Mouse (Mus musculus) olfactory bulb, adult 2 months (tissue): ENCODE data around the gene Ddi2.

Source experiments
- CTCF ChIP-seq: fragments of 200-500 bp; IDR thresholded peaks from 2 replicates; pipeline ENCODE4 v1.5.1; 2012; ENCODE audit warnings: low read depth, mild to moderate bottlenecking, low read length, moderate library complexity; ENCODE audit not compliant: insufficient read depth
- POLR2A ChIP-seq: fragments of 200-500 bp; IDR thresholded peaks from 2 replicates; pipeline ENCODE4 v1.6.1; 2012; ENCODE audit warnings: mild to moderate bottlenecking, low read depth, low read length, moderate library complexity; ENCODE audit not compliant: insufficient read depth

DNA sequence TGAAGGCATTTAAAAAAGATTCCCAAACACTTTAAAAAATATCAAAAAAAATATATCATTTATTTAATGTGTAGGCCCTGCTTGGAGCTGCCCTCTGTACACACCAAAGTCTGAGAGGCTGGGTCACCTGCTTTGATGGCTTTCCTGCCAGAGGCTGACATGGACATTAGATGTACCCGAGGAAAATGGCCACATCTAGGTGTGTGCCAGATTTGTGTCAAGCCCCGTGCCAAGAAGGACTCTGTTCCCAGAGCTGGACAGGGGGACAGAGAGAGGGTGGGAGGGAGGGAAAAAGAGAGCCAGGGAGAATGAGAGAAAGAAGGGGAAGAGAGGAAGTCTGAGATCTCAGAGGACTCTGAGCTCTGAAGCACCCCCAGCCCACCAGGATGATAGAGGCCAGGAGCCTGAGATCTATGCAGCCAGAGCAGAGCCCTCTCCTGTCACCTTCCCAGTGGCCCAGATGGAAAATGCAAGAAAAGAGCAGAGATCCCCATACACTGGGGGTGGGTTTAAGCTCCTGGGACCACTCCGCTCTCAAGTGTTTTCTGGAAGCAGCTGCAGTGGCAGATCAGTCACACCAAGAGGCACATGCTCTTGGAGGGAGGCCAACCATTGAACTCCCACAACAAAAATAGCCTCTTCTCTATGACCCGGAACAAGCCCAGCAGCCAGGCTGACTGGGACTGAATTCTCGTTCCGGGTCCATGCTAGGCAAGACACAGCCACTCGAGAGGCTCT, 79.9 kb downstream of the Ddi2 start:
- TF ChIP-seq POLR2A = no peak
- TF ChIP-seq CTCF = no peak
